ENCODE assay signal across 27 mouse cellular contexts in the genomic region with DNA sequence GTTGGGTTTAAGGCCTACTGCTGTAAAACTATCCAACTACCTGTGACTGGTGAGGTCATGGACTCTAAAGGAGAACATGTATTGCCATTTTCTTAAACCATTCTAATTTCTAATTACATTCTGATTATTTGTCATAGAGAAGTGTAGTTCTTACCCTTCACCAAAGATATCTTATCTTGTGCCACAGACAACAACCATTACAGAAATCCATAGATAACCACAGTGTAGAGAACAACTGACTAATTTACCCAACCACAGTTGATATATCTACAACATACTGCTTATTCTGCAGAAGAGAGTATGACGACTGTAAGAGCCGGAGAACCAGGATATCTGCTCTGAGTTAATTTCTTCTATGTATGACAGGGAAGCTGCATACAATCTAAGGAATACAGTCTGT.
"Had no signal": no experiment of that assay in that cellular context is flagged by ENCODE, and none has a peak within 500 bp of the region (broad histone marks: within the 10 kb centered on the region; RNA-seq: fewer than 3 reads in every experiment).

No protein-coding gene starts in this region.

- H3K27me3 ChIP-seq: limb, embryonic 12.5 days; limb, embryonic 13.5 days; limb, embryonic 15.5 days; liver, embryonic 12.5 days; liver, embryonic 13.5 days; liver, embryonic 15.5 days; lung, embryonic 15.5 days; megakaryocyte, embryonic 14.5 days; midbrain, embryonic 12.5 days; midbrain, embryonic 13.5 days; midbrain, embryonic 15.5 days had no signal

- H3K36me3 ChIP-seq: limb, embryonic 10.5 days; limb, embryonic 12.5 days; limb, embryonic 13.5 days; limb, embryonic 15.5 days; liver, embryonic 12.5 days; liver, embryonic 13.5 days; liver, embryonic 15.5 days; lung, embryonic 15.5 days; midbrain, embryonic 10.5 days; midbrain, embryonic 12.5 days; midbrain, embryonic 13.5 days; midbrain, embryonic 15.5 days had no signal

- H3K4me3 ChIP-seq: limb, embryonic 10.5 days; limb, embryonic 12.5 days; limb, embryonic 13.5 days; limb, embryonic 15.5 days; liver, embryonic 12.5 days; liver, embryonic 13.5 days; liver, embryonic 15.5 days; lung, embryonic 15.5 days; megakaryocyte, embryonic 14.5 days; midbrain, embryonic 10.5 days; midbrain, embryonic 12.5 days; midbrain, embryonic 13.5 days; midbrain, embryonic 15.5 days; myocyte had no signal

- DNase-seq: left cerebral cortex, postnatal 4 days; liver; liver, embryonic 13.5 days; liver, postnatal 0 days; lung, adult 18-20 months; lung, adult 2 months; lung, embryonic 14.5 days; lung, postnatal 10 days; lung, postnatal 14 days; lung, postnatal 36 days; lung, postnatal 4 days; midbrain, embryonic 14.5 days had no signal

- H3K27ac ChIP-seq: limb, embryonic 10.5 days; limb, embryonic 12.5 days; limb, embryonic 13.5 days; limb, embryonic 15.5 days; liver, embryonic 12.5 days; liver, embryonic 13.5 days; liver, embryonic 14.5 days; liver, embryonic 15.5 days; lung, embryonic 15.5 days; macrophage; midbrain, embryonic 10.5 days; midbrain, embryonic 12.5 days; midbrain, embryonic 13.5 days; midbrain, embryonic 15.5 days had no signal

- H3K9me3 ChIP-seq: limb, embryonic 10.5 days; limb, embryonic 12.5 days; limb, embryonic 13.5 days; limb, embryonic 15.5 days; liver, embryonic 12.5 days; liver, embryonic 13.5 days; liver, embryonic 15.5 days; lung, embryonic 15.5 days; megakaryocyte, embryonic 14.5 days; midbrain, embryonic 10.5 days; midbrain, embryonic 12.5 days; midbrain, embryonic 13.5 days; midbrain, embryonic 15.5 days had no signal

- H3K9ac ChIP-seq: limb, embryonic 12.5 days; limb, embryonic 13.5 days; limb, embryonic 15.5 days; liver, embryonic 12.5 days; liver, embryonic 13.5 days; liver, embryonic 14.5 days; liver, embryonic 15.5 days; liver, postnatal 0 days; lung, embryonic 14.5 days; lung, embryonic 15.5 days; midbrain, embryonic 12.5 days; midbrain, embryonic 13.5 days; midbrain, embryonic 15.5 days had no signal

- H3K4me1 ChIP-seq: limb, embryonic 10.5 days; limb, embryonic 12.5 days; limb, embryonic 13.5 days; limb, embryonic 15.5 days; liver, embryonic 12.5 days; liver, embryonic 13.5 days; liver, embryonic 15.5 days; lung, embryonic 15.5 days; megakaryocyte, embryonic 14.5 days; midbrain, embryonic 10.5 days; midbrain, embryonic 12.5 days; midbrain, embryonic 13.5 days; midbrain, embryonic 15.5 days had no signal
